Mouse (Mus musculus) small intestine, adult 10 weeks (tissue): ENCODE measurements around the gene Cep55. TPM values are rescaled to one million over a fixed set of nuclear protein-coding genes. Genes with fewer than 3 reads are reported as not detected.

Source experiments
- polyA plus RNA-seq: library from polyadenylated mRNA; stranded (reverse); fragments of 350-450 nt; fragmentation: Illumina TruSeq; extraction: RNeasy Lipid Tissue Mini Kit (QIAGEN cat#74804); gene quantifications from one replicate; pipeline ENCODE4 v1.2.3, GENCODE M21; 2014; ENCODE audit warnings: low replicate concordance

Cep55 gene
- 15.7 TPM for polyA plus RNA-seq

GRCm38 (mm10) chr19:38054720-38055192 is at the start of gene Cep55:
Gene Cep55, plus strand, starts transcription at chr19:38055011.

DNA sequence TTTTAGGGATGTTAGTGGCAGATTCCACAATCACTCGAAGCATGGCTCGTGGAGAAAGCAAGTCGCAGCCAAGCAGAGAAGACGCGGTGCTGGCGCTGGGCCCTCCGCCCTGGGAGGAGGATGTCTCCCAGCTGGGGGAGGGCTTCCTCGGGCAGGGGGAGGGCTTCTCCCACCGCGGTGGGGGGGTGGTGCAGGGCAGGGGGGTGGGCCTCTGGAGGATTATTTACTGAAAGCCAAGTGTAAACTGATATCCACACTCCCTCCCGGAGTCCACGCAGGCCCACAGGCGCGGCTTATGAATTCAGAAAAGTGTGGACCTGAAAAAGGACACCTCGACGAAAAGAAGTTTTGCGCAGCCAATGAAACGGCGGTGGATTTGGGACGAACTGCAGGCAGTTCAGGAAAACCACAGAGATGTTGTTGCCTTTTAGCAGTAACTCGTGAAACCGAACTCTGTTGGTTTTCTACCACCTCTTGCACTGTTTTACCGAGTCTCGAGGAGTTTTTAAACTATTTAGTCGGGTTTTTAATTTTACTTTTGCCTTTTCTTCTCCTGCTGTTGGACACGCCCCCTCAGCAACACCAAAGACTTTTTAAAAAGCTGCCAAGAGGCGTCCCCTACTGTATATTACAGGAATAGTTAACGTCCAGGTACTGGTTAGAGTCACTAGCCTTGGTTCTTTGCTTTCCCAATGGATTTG is 11.4 kb upstream of the Cep55 start, which contains the start of gene Myof:
TSS of gene Myof (minus strand) at position 297 of the 701 bp plus-strand sequence.

GRCm38 (mm10) chr19:38096858-38097758 is 42.3 kb downstream of the Cep55 start, which contains the start of gene Ffar4:
Gene Ffar4, plus strand, starts transcription at chr19:38097071.

Other genes starting within 250 kb of the Cep55 start
- gene Myof, start 11.4 kb upstream of the Cep55 start, polyA plus RNA-seq: 18.2 TPM
- 0.63 TPM for gene Ffar4, start 42.1 kb downstream of the Cep55 start, polyA plus RNA-seq
- gene Rbp4, start 70.3 kb downstream of the Cep55 start, polyA plus RNA-seq: 10.6 TPM
- gene Pde6c, start 77.8 kb downstream of the Cep55 start, polyA plus RNA-seq: not detected
- 68.2 TPM for gene Fra10ac1, start 169.1 kb downstream of the Cep55 start, polyA plus RNA-seq
- gene Lgi1, start 209.5 kb downstream of the Cep55 start, polyA plus RNA-seq: 0.41 TPM